Mouse (Mus musculus) lung, postnatal 25 days (tissue): ENCODE measurements around the gene Olfr1302.

Experiments
- DNase-seq: peaks from one replicate; pipeline ENCODE4 v3.0.0; 2022; ENCODE audit warnings: low spot score

Olfr1302 gene

DNA sequence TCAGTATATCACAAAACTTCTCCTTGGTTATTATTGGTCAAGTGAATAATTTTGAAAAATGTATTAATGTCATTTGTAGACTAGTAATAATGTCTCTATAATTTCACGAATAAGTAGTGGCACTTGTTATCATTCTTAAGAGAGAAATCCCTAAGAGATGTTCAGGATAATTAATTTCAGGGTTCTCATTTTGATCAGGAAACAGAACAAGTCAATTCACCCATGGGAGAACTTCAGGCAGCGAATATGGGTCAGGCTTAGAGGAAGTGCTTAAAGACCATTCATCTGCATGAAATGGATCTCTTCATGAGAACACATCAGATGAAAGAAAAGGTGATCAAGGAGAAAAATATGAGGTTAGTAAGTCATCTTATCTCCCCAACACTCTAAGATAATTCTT is at the start of gene Olfr1302:
TSS of gene Olfr1302 (plus strand) at position 301 of the 400 bp plus-strand sequence.
- no peak for DNase-seq

DNA sequence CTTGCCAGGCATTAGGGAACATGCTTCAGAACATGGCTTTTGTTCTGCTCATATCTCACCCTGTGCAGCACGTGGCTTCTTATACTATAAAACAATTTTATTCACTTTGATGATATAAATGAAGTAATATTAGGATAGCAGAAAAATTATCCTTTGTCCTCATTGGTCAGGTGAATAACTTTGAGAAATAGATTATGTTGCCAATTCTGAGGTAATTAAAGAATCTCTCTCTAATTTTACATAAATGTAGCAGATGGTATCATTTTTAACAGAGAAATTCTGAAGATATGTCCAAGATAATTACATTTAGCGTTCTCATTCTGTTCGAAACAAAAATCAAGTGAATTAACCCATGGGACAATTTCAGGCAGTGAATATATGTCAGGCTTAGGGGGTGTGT is 26.5 kb upstream of the Olfr1302 start, which contains the start of gene Olfr1301:
TSS of gene Olfr1301 (plus strand) at position 301 of the 400 bp plus-strand sequence.
- DNase-seq: no peak

DNA sequence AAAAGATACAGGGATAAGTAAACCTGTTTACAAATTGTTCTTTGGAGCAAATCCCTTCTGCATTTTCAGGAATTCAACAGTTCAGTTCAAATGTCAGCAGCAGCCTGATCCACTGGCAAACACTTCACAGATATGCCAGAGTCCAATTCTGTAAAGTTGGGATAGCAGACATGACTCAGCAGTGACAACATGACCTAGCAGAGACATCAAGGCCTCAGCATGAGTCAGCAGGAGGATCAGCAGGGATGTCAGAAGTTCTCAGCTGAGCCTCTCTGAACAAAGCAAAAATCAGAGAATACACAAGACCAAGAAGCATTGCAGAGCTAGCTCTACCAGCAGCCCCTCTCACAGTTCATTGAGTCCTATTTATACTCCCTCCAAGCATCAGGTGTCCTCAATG is 35.7 kb downstream of the Olfr1302 start:
- DNase-seq: no peak

DNA sequence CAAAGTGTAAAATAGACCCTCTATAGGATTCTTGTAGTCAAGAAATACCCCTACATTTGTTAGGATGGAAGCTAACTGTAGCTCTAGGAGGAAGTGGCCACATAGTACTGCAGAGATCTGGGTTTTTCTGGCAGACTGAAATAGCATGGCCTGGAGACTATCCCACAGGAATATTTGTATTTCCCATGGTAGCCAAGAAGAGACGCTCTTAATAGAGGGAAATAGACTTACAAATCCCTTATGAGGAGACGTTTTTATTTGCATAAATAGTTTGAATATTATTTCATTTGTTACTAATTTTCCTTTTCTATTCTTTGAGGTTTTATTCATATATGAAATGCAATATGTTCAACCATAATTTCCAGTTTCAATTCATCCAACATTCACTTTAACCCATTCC is 43.0 kb downstream of the Olfr1302 start, which contains the start of gene Olfr1303:
TSS of gene Olfr1303 (minus strand) at position 101 of the 400 bp plus-strand sequence.
- DNase-seq: no peak
